Mouse (Mus musculus): Measurements from ENCODE around the gene Accsl.

DNA sequence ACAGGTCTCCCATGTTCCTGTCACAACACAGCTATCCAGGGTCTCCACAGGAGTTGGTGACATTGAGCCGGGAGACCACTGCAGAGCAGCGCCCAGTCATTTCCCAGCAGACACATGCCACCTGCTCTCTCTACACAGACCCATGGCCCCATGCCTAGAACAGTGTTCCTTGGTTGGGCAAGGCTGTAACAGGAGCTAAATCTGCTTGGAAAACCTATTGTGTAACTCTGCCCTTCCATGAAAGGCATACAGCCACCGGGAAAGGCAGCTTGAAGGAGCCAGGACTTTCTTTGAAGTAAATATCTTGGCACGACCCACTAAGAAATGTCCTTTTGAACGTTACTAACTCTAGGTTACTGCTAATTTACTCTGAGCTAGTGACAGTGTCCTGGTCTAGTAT lies 40.8 kb upstream of the Accsl start:
- TF ChIP-seq POLR2A (IDR thresholded peaks at IDR 0.05; ENCODE audit: extremely low read depth, insufficient read depth, low read length) (no peak), CTCF (IDR thresholded peaks at IDR 0.05; ENCODE audit: extremely low read depth, insufficient read depth, low read length) (no peak)
